ENCODE assay signal across 19 mouse cellular contexts in genomic region chr1:106049036-106049435, GRCm38 (mm10).
"Had no signal": no experiment of that assay in that cellular context is flagged by ENCODE, and none has a peak within 500 bp of the region (broad histone marks: within the 10 kb centered on the region; RNA-seq: fewer than 3 reads in every experiment).

No protein-coding gene starts in this region.

- H3K36me3 ChIP-seq: limb, embryonic 12.5 days; limb, embryonic 15.5 days; liver, embryonic 13.5 days; midbrain, embryonic 12.5 days had no signal

- H3K4me2 ChIP-seq: limb, embryonic 12.5 days; limb, embryonic 15.5 days; liver, embryonic 13.5 days; midbrain, embryonic 12.5 days had no signal

- ATAC-seq: intestine, embryonic 16.5 days; midbrain, embryonic 16.5 days had no signal

- H3K9ac ChIP-seq: limb, embryonic 12.5 days; limb, embryonic 15.5 days; liver, embryonic 13.5 days; midbrain, embryonic 12.5 days had no signal

- H3K27ac ChIP-seq: left cerebral cortex, adult 2 months; limb, embryonic 12.5 days; limb, embryonic 15.5 days; liver, embryonic 13.5 days; midbrain, embryonic 12.5 days had no signal

- H3K4me3 ChIP-seq: left cerebral cortex, adult 2 months; limb, embryonic 12.5 days; limb, embryonic 15.5 days; liver, embryonic 13.5 days; midbrain, embryonic 12.5 days; myocyte had no signal

- DNase-seq: kidney, adult 2 months; kidney, postnatal 10 days; kidney, postnatal 36 days; layer of hippocampus, postnatal 36 days; liver, embryonic 13.5 days; lung, adult 2 months; lung, postnatal 14 days; lung, postnatal 4 days; right cerebral cortex, adult 18-20 months; right cerebral cortex, postnatal 14 days; right cerebral cortex, postnatal 4 days; thymus, postnatal 36 days had no signal

- H3K27me3 ChIP-seq: limb, embryonic 12.5 days; limb, embryonic 15.5 days; liver, embryonic 13.5 days; midbrain, embryonic 12.5 days had no signal

- H3K9me3 ChIP-seq: limb, embryonic 12.5 days; limb, embryonic 15.5 days; liver, embryonic 13.5 days; midbrain, embryonic 12.5 days had no signal

- H3K4me1 ChIP-seq: limb, embryonic 12.5 days; limb, embryonic 15.5 days; liver, embryonic 13.5 days; midbrain, embryonic 12.5 days had no signal
